Mouse (Mus musculus) heart, embryonic 16.5 days (tissue): Measurements from ENCODE around the gene Gm32742. TPM values are rescaled to one million over a fixed set of nuclear protein-coding genes. Genes with fewer than 3 reads are reported as not detected.
A peak's percentile ranks its signal among the peaks of the same experiment; 100 is the strongest.

Source experiments
- ATAC-seq: fragments of 200-750 bp; cut with Nextera tagmentation; replicated peaks from 2 replicates; pipeline ENCODE4 v1.8.0; 2017; ENCODE audit warnings: moderate number of reproducible peaks; ENCODE audit not compliant: insufficient read depth, low FRiP score; ENCODE audit errors: extremely low read depth
- H3K27ac ChIP-seq: fragments of 300-500 bp; sonication (generic); 2 replicates; pipeline ENCODE4 v1.5.1; 2014; ENCODE audit warnings: mild to moderate bottlenecking, low read length, control low read depth, moderate library complexity
- H3K27me3 ChIP-seq: fragments of 300-500 bp; sonication (generic); 2 replicates; pipeline ENCODE4 v1.6.1; 2014; ENCODE audit warnings: low read length, mixed read lengths; ENCODE audit not compliant: control insufficient read depth, insufficient read depth
- H3K36me3 ChIP-seq: fragments of 300-500 bp; sonication (generic); 2 replicates; pipeline ENCODE4 v1.6.1; 2014; ENCODE audit not compliant: control insufficient read depth, insufficient read depth
- H3K4me1 ChIP-seq: fragments of 300-500 bp; sonication (generic); 2 replicates; pipeline ENCODE4 v1.6.1; 2014; ENCODE audit warnings: low read length, mixed read lengths; ENCODE audit not compliant: control insufficient read depth, insufficient read depth
- H3K4me2 ChIP-seq: fragments of 300-500 bp; sonication (generic); 2 replicates; pipeline ENCODE4 v1.6.1; 2014; ENCODE audit warnings: low read depth, mild to moderate bottlenecking, control low read depth, low read length
- H3K4me3 ChIP-seq: fragments of 300-500 bp; sonication (generic); 2 replicates; pipeline ENCODE4 v1.5.1; 2014; ENCODE audit warnings: mild to moderate bottlenecking, control low read depth, low read length
- H3K9ac ChIP-seq: fragments of 300-500 bp; sonication (generic); 2 replicates; pipeline ENCODE4 v1.6.1; 2014; ENCODE audit warnings: low read length, control low read depth
- H3K9me3 ChIP-seq: fragments of 300-500 bp; sonication (generic); replicated peaks from 2 replicates; pipeline ENCODE4 v1.6.1; 2016; ENCODE audit warnings: low read length; ENCODE audit not compliant: control insufficient read depth
- WGBS: fragments of 180-500 bp; shearing (Covaris S2); extraction: QIAGEN DNeasy Blood & Tissue Kit; methylation state at CpG from one replicate; pipeline ENCODE4 v1.1.7; 2014; 5-methylcytosine and 5-hydroxymethylcytosine counted together
- polyA plus RNA-seq: library from polyadenylated mRNA; unstranded; fragments of >200 nt; fragmentation: Nextera tagmentation; extraction: Ambion mirVana; gene quantifications from 2 replicates; pipeline ENCODE4 v1.2.1, GENCODE M21; 2015

The Gm32742 gene
- polyA plus RNA-seq = 0.07 and 0.09 TPM in 2 replicates

DNA sequence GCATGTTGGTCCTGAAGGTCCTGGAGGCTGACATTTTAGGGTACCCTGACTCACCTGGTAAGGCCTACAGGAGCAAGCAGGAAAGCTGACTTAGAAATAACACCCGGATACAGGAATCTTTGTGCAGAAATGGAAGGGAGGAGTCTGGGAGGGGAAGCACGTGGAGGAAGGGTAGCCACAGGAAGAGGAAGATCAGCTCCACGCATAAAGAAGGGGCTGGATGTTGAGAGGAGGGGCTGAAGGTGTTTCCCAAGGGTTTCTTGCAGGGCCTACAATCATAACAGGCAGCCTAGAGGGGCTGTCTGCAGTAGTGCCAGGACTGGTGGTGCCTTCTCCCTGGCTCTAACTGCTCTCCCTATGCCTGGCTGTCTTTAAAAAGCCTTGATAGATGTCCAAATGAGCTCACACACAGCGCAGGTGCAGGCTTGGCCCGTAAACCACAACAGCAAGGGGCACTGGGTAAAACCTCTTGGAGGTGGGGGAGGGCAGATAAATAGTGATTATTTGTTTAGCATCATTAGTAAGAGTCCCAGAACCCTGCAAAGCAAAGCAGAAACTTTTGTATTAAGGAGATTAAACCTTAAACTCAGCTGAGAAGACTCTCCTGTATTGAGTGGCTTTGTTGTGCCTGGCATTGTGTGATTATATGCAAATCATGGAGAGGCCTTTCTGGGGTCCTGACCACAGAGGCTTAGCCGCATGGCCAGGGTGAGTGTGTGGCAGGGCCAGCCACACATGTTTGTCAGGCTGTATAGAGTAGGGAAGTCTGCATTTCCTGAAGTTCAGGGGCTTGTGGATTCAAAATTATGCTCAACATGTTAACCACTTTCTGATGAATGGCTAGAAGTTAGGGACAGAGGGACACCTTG is at the start of gene Gm32742:
Gene Gm32742, minus strand, starts transcription at position 206 of the 869 bp plus-strand sequence.
- Histone ChIP-seq H3K27me3 (peaks cover 8% of the 10 kb centered on the region; the same call in 1 of the 2 replicates), H3K36me3 (no peaks in the 10 kb centered on the region), H3K4me3 (no peak within 1 kb of the TSS), H3K4me2 (no peak within 1 kb of the TSS), H3K9ac (no peak within 1 kb of the TSS), H3K9me3 (no peaks in the 10 kb centered on the region), H3K27ac (0 out of 2 replicates have a peak within 1 kb of the TSS, but pooled peaks have one; percentile 16), H3K4me1 (peaks cover 4% of the 10 kb centered on the region)
- WGBS = 47% methylated on average over 6 of the region's 6 CpGs
- ATAC-seq = no peak

- Histone ChIP-seq H3K27ac (no peak overlapping the region), H3K4me3 (no peak overlapping the region), H3K4me1 (no peaks in the 10 kb centered on the region), H3K9ac (no peak overlapping the region), H3K27me3 (no peaks in the 10 kb centered on the region), H3K36me3 (no peaks in the 10 kb centered on the region), H3K4me2 (no peak overlapping the region), H3K9me3 (no peaks in the 10 kb centered on the region)
- no peak for ATAC-seq
- WGBS = 81% methylated on average over 6 of the region's 6 CpGs
Observed at GRCm38 (mm10) chr9:51213729-51214237, 48.5 kb upstream of the Gm32742 start.

DNA sequence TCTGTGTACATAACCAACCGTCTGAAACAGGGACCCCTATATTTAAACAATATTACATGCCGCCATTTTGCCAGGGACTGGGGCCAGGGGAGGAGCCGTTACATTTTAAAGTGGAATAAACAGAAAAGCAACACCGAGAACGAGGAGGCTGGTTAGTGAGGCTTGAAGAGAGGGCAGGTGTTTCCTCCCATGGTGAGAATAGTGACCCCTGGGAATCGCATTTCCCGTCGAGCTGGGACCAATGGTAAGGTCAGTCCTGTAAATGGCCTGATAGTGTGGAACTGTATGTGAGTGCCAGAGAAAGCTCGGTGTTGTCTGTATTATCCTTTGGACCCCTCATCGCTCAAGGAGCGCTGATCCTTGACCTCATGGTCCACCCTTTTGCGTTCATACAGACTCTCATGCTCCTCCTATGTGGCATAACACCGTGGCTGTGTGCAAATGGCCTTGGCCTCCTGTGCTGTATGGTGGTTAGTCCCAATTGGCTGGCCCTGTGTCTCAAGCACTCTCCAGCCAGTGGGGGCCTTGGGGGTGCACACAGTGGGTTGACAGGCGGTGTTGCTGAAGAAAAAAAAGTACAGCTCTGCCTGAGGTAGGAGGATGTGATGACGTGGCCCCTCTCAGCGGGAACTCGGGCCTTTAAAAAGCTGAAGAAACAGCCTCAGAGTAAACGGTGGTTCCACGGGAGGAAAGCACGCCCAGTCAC is 47.9 kb upstream of the Gm32742 start, which contains the start of gene Pou2af1:
Gene Pou2af1, plus strand, starts transcription at position 686 of the 706 bp plus-strand sequence.
- Histone ChIP-seq H3K9ac (no peak within 1 kb of the TSS), H3K4me1 (no peaks in the 10 kb centered on the region), H3K36me3 (no peaks in the 10 kb centered on the region), H3K27ac (no peak within 1 kb of the TSS), H3K4me2 (no peak within 1 kb of the TSS), H3K27me3 (no peaks in the 10 kb centered on the region), H3K9me3 (no peaks in the 10 kb centered on the region), H3K4me3 (no peak within 1 kb of the TSS)
- WGBS = 73% methylated on average over 20 of the region's 20 CpGs
- 0 out of 2 replicates have a peak, but pooled peaks have one; percentile 18 for ATAC-seq

DNA sequence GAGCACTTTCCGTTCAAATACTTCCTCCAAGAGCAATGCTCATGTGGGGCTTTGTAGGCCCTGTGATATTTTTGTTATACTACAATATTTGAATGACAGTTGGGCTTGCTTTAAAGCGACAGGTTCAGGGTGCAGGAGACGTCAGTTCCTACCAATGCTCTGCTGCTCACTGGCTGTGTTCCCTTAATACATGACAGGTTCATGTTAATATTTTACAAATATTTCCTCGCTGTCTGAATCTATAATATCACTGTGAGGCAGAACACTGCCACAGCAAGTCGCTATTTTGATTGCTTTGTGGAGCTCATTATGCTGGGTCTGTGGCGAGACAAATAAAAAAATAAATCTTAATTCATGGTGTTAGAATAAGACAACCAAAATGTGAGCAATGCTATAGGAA is 45.9 kb upstream of the Gm32742 start:
- Histone ChIP-seq H3K9me3 (no peaks in the 10 kb centered on the region), H3K4me3 (no peak overlapping the region), H3K27ac (no peak overlapping the region), H3K4me1 (no peaks in the 10 kb centered on the region), H3K36me3 (no peaks in the 10 kb centered on the region), H3K4me2 (no peak overlapping the region), H3K9ac (no peak overlapping the region), H3K27me3 (no peaks in the 10 kb centered on the region)
- no peak for ATAC-seq
- 68% methylated on average over 6 of the region's 6 CpGs for whole genome bisulfite sequencing

DNA sequence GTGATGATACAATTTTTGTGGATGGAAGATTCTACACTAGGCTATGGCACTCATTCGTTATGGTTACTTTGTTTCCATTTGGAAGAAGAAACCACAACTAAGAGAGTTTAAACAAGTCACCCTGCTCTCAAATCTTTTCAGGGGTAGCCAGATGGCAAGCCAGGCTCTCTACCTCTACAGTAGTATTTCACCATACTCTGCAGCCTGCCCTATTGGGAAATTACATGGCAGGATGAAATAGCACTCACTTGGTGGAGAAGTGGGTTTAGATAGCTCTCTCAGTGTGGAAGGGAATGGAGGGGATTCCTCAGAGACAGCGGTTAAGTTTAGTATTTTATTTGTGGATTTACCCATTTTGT is 43.6 kb upstream of the Gm32742 start:
- WGBS = 83% methylated on average over 2 of the region's 2 CpGs
- no peak for ATAC-seq
- Histone ChIP-seq H3K9me3 (no peaks in the 10 kb centered on the region), H3K4me1 (no peaks in the 10 kb centered on the region), H3K27me3 (no peaks in the 10 kb centered on the region), H3K9ac (no peak overlapping the region), H3K4me3 (no peak overlapping the region), H3K36me3 (no peaks in the 10 kb centered on the region), H3K4me2 (no peak overlapping the region), H3K27ac (no peak overlapping the region)

- 70% methylated on average over 4 of the region's 4 CpGs for WGBS
- Histone ChIP-seq H3K4me3 (no peak overlapping the region), H3K9ac (no peak overlapping the region), H3K9me3 (peaks cover 2% of the 10 kb centered on the region; the same call in 1 of the 2 replicates), H3K36me3 (no peaks in the 10 kb centered on the region), H3K27ac (no peak overlapping the region), H3K4me2 (no peak overlapping the region), H3K4me1 (no peaks in the 10 kb centered on the region), H3K27me3 (no peaks in the 10 kb centered on the region)
- no peak for ATAC-seq
Observed at GRCm38 (mm10) chr9:51194790-51195189, 29.5 kb upstream of the Gm32742 start.

DNA sequence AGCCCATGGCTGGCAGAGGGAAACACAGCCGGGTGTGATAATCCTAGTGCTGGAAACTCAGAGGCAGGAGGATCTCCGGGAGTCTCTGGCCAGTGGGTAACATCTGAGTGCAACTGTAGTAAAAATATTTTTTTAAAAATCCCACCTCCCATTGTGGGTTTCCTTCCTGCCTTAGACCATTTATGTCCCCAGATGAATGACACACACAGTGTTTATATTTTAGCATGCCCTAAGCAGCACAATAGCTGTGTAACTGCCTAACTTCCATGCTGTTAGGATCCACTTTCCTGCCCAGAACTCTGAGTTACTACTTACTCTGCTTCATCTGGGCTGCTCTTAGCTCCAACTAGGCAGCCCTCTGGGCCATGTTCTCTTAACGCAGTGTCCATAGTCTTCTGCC is 25.3 kb upstream of the Gm32742 start:
- no peak overlapping the region for H3K4me3 ChIP-seq

DNA sequence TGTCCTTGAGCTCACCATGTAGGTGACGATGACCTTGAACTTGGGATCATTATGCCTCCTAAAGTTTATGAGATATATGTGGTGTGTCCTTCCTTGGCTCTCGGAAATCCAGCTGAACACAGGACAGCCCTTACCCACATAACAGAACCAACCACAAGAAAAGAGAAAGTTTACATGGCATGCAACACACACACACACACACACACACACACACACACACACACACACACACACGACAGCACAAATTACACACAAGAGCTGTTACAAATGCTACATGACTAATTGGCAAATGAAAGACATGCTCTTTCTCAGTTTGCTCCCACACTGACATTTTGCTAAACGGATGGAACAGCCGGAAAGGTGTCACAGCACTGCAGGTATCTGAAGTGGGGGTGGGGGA is 20.6 kb upstream of the Gm32742 start:
- Histone ChIP-seq H3K27me3 (no peaks in the 10 kb centered on the region), H3K9ac (no peak overlapping the region), H3K9me3 (no peaks in the 10 kb centered on the region), H3K36me3 (no peaks in the 10 kb centered on the region), H3K4me1 (no peaks in the 10 kb centered on the region), H3K4me2 (no peak overlapping the region), H3K4me3 (no peak overlapping the region), H3K27ac (no peak overlapping the region)
- WGBS = 73% methylated on average over 5 of the region's 5 CpGs
- ATAC-seq = no peak

More for the DNA sequence above, 25.3 kb upstream of the Gm32742 start:
- WGBS = 67% methylated on average over 3 of the region's 3 CpGs
- no peak overlapping the region for H3K27ac ChIP-seq
- no peaks in the 10 kb centered on the region for H3K4me1 ChIP-seq
- no peak overlapping the region for H3K4me2 ChIP-seq
- no peaks in the 10 kb centered on the region for H3K36me3 ChIP-seq
- no peaks in the 10 kb centered on the region for H3K27me3 ChIP-seq
- peaks cover 2% of the 10 kb centered on the region; the same call in 1 of the 2 replicates for H3K9me3 ChIP-seq
- H3K9ac ChIP-seq = no peak overlapping the region
- ATAC-seq = no peak

- Histone ChIP-seq H3K4me2 (no peak overlapping the region), H3K9ac (no peak overlapping the region), H3K4me1 (no peaks in the 10 kb centered on the region), H3K36me3 (no peaks in the 10 kb centered on the region), H3K9me3 (no peaks in the 10 kb centered on the region), H3K27ac (no peak overlapping the region), H3K27me3 (no peaks in the 10 kb centered on the region), H3K4me3 (no peak overlapping the region)
- 56% methylated on average over 4 of the region's 4 CpGs for WGBS
- no peak for ATAC-seq
Observed at GRCm38 (mm10) chr9:51185386-51185785, 20.1 kb upstream of the Gm32742 start.
